Mouse (Mus musculus): Measurements from ENCODE around the gene Rpl41.

Rpl41 gene

DNA sequence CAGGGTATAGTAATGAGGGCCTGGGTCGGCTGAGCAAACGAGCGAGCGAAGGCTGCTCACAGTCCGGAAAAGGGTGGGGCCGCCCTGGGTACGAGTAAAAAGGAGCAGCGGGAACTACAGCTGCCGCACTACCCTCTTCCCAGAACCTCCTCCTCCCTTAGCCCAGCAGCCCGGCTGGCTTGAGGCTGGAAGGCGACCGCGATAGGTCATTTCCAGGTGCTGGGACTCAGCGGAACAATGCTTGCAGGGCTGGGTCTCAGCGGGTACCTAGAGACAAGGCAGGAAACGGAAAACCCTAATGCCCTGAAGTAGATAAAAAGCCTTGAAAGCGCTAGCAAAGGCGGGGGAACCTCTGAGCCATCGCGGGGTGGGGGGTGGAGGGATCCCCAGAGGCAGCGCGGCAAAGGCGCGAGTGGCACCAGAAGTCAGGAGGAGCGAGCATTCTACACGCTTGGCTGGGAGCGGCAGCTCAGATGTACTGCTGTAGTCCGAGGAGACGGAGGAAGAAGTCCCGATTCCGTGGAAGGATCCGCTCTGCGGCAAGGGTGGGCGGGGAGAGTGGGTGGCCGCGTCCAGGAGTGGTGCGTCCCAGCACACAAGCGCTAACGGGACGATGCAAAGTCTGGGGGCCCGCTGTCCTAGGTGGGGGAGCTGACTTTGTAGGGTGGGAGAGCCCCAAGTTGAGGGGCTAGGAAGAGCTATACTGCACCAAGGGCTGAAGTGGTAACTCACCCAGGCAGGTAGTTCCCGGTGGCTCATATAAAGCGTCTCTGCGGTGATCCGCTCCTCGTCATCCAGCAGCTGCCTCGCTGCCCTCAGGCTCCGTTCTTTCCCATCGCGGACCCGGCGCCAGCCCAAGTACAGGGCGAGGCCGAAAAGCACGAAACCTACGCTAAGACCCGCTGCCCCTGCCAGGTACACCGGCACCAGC is 24.1 kb downstream of the Rpl41 start:
- CTCF ChIA-PET = interaction anchor here (0.6 to 1.6 kb wide), 3 partner anchors 10 to 27 kb away, joined by 3 read pairs; partner anchors contain the start of gene Myl6b

GRCm38 (mm10) chr10:128524111-128524731 is 24.9 kb downstream of the Rpl41 start:
- CTCF ChIA-PET = interaction anchor here (0.6 to 1.6 kb wide), 3 partner anchors 11 to 95 kb away, joined by 3 read pairs; no protein-coding TSS in a partner anchor

DNA sequence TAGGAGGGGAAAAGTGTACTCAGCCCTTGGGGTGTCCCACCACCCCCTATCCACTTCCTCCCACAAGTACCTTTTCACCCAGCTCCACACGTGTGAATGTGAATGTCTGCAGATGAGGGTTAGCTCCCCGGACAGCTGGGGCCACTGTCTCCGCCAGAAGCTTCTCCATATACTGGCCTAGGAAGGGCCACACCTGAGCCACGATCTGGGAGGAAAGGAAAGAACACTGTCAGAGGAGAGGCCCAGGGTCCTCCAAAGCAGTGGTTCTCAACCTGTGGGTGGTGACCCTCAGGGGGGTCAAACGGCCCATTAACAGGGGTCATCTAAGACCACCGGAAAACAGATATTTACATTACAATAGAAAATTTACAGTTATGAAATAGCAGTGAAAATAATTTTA is 26.8 kb downstream of the Rpl41 start:
- CTCF ChIA-PET = no interaction called here

DNA sequence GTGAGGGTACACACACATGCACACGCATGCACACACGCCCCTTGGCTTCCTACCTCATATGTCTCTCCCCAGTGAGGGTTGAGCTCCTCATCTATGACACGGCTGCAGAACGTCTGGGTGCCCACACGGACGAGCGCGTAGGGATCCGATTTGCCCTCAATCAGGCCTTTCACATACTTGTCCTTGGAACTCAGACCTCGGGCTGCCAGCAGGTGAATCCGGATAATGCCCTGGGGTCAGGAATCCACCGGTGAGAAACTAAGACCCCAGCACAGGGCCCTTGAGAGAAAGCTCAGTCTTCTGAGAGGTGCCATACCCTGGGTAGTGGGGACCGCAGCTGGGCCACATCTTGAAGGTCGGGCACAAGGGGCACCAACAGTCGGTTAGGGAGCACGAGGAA is 28.5 kb downstream of the Rpl41 start:
- CTCF ChIA-PET = interaction anchor here (0.9 kb wide), 1 partner anchor 53 kb away, joined by 3 read pairs; no protein-coding TSS in a partner anchor

DNA sequence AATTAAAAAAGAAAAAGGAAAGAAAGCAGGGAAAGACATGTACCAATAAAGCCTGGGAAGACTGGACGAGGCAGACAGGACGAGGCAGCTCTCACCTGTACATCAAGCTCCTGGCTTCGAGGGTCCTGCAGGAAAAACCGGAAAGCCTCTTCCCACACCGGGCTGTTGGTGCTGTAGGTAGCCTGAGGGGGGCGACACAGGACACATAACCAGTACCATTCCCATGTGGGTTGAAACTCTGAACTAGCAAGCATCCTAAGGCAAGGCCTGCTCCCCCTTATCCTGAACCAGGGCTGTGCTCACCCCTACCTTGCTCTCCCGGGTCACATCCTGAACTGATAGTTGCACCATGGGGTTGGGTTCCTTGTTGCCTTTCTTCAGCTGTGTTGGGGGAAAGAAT is 30.3 kb downstream of the Rpl41 start:
- CTCF ChIA-PET = interaction anchor here (1.3 kb wide), 1 partner anchor 28 kb away, joined by 3 read pairs; no protein-coding TSS in a partner anchor

- CTCF ChIA-PET = no interaction called here
Measured at GRCm38 (mm10) chr10:128516677-128517076, 32.4 kb downstream of the Rpl41 start.

DNA sequence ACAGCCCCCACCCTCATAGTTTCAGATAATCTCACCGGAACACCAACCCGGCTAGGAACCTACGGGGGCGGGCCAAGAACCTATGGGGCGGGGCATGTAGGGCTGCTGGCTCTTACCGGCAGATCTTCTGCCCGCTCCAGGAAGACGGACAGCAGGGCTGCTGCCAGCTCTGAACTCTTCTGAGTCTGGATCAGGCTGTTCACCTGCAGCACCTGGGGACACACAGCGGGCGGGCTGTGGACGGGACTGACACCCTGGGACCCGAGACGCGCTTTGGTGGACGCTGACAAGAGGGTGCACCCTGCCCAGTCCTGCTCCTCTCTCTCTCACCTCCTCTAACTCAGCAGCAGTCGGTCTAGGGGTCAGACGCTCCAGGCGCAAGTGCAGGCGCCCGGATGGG is 33.1 kb downstream of the Rpl41 start:
- CTCF ChIA-PET = no interaction called here

- CTCF ChIA-PET = interaction anchor here (0.6 kb wide), 1 partner anchor 47 kb away, joined by 3 read pairs; no protein-coding TSS in a partner anchor
Measured at GRCm38 (mm10) chr10:128515044-128515443, 34.1 kb downstream of the Rpl41 start.

DNA sequence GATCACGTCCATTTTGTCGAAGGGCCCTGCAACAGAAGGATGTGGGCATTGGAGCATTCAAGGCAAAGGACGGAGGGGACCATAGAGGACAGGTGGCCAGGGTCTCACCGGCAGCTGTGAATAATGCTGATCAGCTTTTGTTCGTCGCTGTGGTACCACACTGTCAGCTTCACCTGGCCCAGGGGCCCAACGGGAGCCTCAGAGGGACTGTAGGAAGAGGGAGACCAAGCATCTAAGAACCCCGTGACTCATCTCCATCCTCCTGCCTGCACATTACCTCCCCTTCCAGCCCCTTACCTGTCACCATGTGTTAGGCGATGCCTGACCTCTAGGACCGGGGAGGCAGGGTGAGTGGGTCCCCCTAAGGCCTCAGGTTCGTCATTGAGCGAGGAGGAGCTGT is 37.3 kb downstream of the Rpl41 start:
- CTCF ChIA-PET = interaction anchor here (0.5 kb wide), 1 partner anchor 157 kb away, joined by 5 read pairs; no protein-coding TSS in a partner anchor

- CTCF ChIA-PET = no interaction called here
Measured at GRCm38 (mm10) chr10:128511189-128511588, 37.9 kb downstream of the Rpl41 start.

DNA sequence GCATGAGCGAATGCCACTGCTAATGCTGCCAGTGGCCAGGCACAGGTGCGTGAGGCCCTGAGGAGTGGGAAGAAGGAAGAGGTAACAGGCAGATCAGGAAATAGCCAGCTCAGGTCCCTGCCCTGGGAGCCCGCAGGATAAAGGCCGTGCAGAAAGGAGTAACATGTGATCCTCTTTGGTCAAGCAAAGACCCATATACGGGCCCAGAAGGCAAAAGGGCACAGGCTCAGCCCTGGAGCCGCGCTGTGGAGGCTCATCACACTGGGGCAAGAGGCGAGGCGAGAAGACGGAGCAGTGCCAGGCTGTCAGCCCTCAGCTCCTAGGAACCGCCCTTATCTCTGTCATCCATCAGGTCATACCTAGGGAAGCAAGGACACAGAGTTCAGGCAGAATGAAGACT is 38.8 kb downstream of the Rpl41 start:
- CTCF ChIA-PET = no interaction called here

DNA sequence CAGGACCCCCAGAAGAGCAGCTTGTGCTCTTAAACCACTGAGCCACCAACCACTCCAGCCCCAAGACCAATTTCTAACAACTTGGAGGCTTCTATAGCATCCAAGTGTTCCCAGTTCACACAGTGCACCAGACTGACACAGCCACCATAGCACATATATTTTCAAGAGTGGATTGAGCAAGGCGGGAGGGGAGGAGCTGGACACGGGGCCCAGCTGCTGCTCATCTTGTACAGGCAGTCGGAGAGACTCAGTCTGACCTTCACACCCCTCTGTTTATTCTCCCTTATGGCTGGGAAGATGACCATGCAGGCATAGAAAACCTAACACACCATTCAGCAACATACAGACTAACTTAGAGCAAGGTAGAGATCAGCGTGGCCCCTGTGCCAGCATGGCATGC is 39.3 kb downstream of the Rpl41 start:
- CTCF ChIA-PET = no interaction called here

GRCm38 (mm10) chr10:128509203-128509602 is 39.9 kb downstream of the Rpl41 start:
- CTCF ChIA-PET = interaction anchor here (0.5 kb wide), 1 partner anchor 9 kb away, joined by 7 read pairs; no protein-coding TSS in a partner anchor

GRCm38 (mm10) chr10:128508260-128508659 is 40.8 kb downstream of the Rpl41 start:
- CTCF ChIA-PET = interaction anchor here (0.6 to 0.7 kb wide), 2 partner anchors 22 to 1543 kb away, joined by 3 to 4 read pairs; no protein-coding TSS in a partner anchor

- CTCF ChIA-PET = no interaction called here
Measured at GRCm38 (mm10) chr10:128505974-128506373, 43.1 kb downstream of the Rpl41 start.

DNA sequence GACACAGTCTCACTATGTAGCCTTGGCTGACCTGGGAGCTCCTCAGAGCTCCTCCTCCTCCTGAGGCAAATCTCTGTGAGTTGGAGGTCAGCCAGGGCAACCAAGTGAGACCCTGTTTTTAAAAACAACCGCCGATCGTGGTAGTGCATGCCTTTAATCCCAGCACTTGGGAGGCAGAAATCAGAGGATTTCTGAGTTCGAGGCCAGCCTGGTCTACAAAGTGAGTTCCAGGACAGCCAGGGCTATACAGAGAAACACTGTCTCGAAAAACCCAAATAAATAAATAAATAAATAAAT is 43.8 kb downstream of the Rpl41 start:
- CTCF ChIA-PET = interaction anchor here (0.7 kb wide), 2 partner anchors 215 to 388 kb away, joined by 3 to 4 read pairs; no protein-coding TSS in a partner anchor

GRCm38 (mm10) chr10:128504641-128505370 is 44.3 kb downstream of the Rpl41 start:
- CTCF ChIA-PET = interaction anchor here (0.7 to 1.1 kb wide), 3 partner anchors 11 to 388 kb away, joined by 3 to 4 read pairs (median 4); partner anchors contain the start of gene Myl6

DNA sequence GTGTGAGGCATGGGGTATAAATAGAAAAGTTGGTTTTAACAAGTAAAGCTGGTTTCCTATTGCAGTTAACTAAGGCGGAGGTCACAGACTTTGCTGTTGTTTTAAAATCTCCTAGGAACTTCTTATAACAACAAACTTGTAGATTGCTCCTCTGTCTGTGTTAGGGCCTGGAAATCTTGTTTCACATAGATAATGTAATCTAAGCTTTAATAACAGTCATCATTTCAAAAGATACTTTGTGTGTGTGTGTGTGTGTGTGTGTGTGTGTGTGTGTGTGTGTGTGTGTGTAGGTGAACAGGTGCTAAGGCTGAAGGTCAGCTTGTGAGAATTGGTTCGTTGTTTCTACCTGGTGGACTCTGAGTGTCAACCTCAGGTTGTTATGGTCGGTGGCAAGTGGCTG is 45.1 kb downstream of the Rpl41 start:
- CTCF ChIA-PET = interaction anchor here (1.1 kb wide), 1 partner anchor 10 kb away, joined by 4 read pairs; the partner anchor contains the start of gene Myl6

- CTCF ChIA-PET = interaction anchor here (1.1 kb wide), 1 partner anchor 10 kb away, joined by 4 read pairs; the partner anchor contains the start of gene Myl6
Measured at GRCm38 (mm10) chr10:128503532-128503931, 45.6 kb downstream of the Rpl41 start.

- CTCF ChIA-PET = no interaction called here
Measured at GRCm38 (mm10) chr10:128502341-128502740, 46.8 kb downstream of the Rpl41 start.

GRCm38 (mm10) chr10:128499116-128499671 is 49.9 kb downstream of the Rpl41 start:
- CTCF ChIA-PET = interaction anchor here (0.6 to 0.7 kb wide), 2 partner anchors 46 to 93 kb away, joined by 8 to 9 read pairs; no protein-coding TSS in a partner anchor

All from spleen, embryonic (tissue).